Mouse (Mus musculus) brain, embryonic 14.5 days (tissue): ENCODE data around the gene Afdn.

ENCODE experiments used
- CTCF ChIP-seq: fragments of 200-500 bp; IDR thresholded peaks from 2 replicates; pipeline ENCODE4 v1.5.1; 2012; ENCODE audit warnings: inconsistent platforms, mild to moderate bottlenecking, moderate library complexity, borderline replicate concordance; ENCODE audit not compliant: insufficient read depth, insufficient read length; ENCODE audit errors: extremely low read depth
- POLR2A ChIP-seq: fragments of 200-500 bp; IDR thresholded peaks from 2 replicates; pipeline ENCODE4 v1.6.1; 2012; ENCODE audit warnings: mild to moderate bottlenecking, inconsistent platforms, borderline replicate concordance; ENCODE audit not compliant: poor library complexity, insufficient read depth, insufficient read length, severe bottlenecking; ENCODE audit errors: extremely low read depth

GRCm38 (mm10) chr17:13835876-13836275, 75.5 kb downstream of the Afdn start:
- TF ChIP-seq POLR2A (no peak), CTCF (peak; percentile 4; the same call in 1 of the 2 replicates)
